Mouse (Mus musculus): ENCODE results near the gene Sigirr.

DNA sequence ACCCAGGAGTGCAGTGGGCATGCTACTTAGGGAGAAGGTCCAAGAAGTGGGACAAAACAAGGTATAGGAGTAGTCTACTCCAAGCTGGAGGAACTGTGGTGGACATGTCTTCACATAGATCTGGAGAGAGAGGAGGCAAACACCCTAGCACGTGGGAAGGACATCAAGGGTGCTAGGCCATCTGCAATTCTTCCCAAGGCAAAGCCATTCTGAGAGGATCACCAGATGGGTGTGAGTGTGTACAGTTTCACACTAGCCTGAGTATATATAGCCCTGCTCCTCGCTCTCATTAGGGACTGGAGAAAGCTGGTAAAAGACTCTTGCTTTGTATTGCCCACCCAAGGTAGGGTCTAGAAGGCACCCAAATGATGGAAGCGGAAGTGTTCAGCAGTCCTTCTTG, 37.0 kb downstream of the Sigirr start:
- TF ChIP-seq CTCF (IDR thresholded peaks at IDR 0.05; ENCODE audit: extremely low read depth, insufficient read depth, low read length) (no peak), POLR2A (IDR thresholded peaks at IDR 0.05; ENCODE audit: extremely low read depth, insufficient read depth, low read length) (no peak)

All from cortical plate, adult 2 months (tissue).